In the genomic region with DNA sequence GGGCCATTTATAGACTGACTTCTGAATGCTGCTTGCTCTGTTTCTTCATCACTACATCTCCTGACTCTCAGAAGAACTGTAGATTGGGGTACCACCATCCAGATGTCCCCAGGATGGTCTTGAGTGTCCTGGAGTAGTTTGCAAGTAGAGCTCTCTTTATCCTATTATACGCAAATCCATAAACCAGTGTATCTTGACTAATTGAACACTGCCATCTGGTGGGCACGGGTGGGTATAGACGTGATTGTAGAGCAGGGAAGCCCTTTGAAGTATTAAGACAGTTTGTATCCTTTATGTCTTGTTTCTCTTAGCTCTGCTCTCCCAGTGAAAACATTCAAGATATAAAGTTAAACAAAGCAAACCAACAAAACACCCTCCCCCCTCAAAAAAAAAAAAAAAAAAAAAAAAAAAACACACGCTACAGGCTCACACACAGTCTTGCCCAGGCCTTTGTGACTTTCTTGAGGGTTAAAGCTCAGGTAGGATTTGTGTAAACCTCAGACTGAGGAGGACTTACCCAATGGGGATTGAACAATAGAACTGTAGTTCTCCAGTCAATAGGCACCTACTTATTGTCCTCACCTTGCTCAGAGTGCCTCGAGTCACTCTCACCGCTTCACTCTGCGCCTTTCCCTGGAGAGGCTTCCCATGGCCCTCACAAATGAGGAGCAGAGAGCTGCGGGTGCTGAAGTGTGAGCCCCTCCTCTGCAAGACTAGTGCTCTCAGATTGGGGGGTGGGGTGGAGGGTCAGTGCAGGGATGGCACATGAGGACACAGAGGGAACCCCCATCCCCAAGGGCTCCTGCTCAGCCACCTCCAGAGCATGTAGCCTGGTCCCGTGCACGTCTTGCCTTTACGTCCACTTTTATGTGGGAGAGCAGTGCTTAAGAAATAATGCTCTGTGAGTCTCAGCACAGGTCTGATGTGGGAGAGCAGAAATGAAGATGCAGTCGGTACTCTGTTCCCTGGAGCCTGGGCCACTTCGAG, we compare ENCODE assay signal across 8 mouse cellular contexts. TPM values are rescaled to one million over a fixed set of nuclear protein-coding genes. Genes with fewer than 3 reads are reported as not detected.
DNase-seq lines count a peak whose midpoint lies in the region; ATAC-seq and TF ChIP-seq lines count a peak whose summit lies in the region.

No protein-coding gene starts in this region.

- H3K4me3 ChIP-seq in embryonic facial prominence, embryonic 10.5 days = no peak overlapping the region
- no peak overlapping the region for H3K4me3 ChIP-seq in layer of hippocampus, adult 2 months
- no peak overlapping the region for H3K4me3 ChIP-seq in lung, postnatal 0 days (ENCODE audit: low read depth, low read length)

- peaks cover 34% of the 10 kb centered on the region for H3K4me1 ChIP-seq in embryonic facial prominence, embryonic 10.5 days
- no peaks in the 10 kb centered on the region for H3K4me1 ChIP-seq in lung, postnatal 0 days (ENCODE audit: insufficient read depth, low read depth, low read length)

- peak overlapping the region; percentile 3; the same call in 1 of the 2 replicates for H3K27ac ChIP-seq in embryonic facial prominence, embryonic 10.5 days (replicated peaks)
- no peak overlapping the region for H3K27ac ChIP-seq in layer of hippocampus, adult 2 months
- H3K27ac ChIP-seq in lung, postnatal 0 days (ENCODE audit: low read length) = no peak overlapping the region

- no peak overlapping the region for H3K9ac ChIP-seq in lung, postnatal 0 days (replicated peaks; ENCODE audit: low read depth)

- no peak for ATAC-seq in lung, postnatal 0 days

- WGBS in embryonic facial prominence, embryonic 10.5 days = 68% methylated on average over 13 of the region's 13 CpGs
- WGBS in lung, postnatal 0 days = 63% methylated on average over 13 of the region's 13 CpGs

- DNase-seq in CD8-positive naive resting alpha-beta T cell, adult 2 months (ENCODE audit: low read depth in 2 of 2, low spot score in 2 of 2) = peak; percentile 20 to 50
- DNase-seq in adrenal gland, postnatal 10 days = peak; percentile 84
- DNase-seq in embryonic facial prominence, embryonic 10.5 days (ENCODE audit: low spot score) = peak; percentile 82
- peak; percentile 70 to 87 for DNase-seq in heart, postnatal 10 days
- DNase-seq in layer of hippocampus, adult 2 months (ENCODE audit: low spot score in 2 of 2) = peak; percentile 72 to 82
- DNase-seq in lung, postnatal 0 days (ENCODE audit: low spot score) = peak; percentile 77
- DNase-seq in retina, adult 2 months (ENCODE audit: low read depth, low spot score) = peak; percentile 59
- peak; percentile 73 for DNase-seq in thymus, postnatal 25 days

- peak; percentile 84 for TF ChIP-seq CTCF in layer of hippocampus, adult 2 months (conservative IDR thresholded peaks at IDR 0.05)
- TF ChIP-seq CTCF in lung, postnatal 0 days (IDR thresholded peaks at IDR 0.05) = peak; percentile 85

- H3K4me2 ChIP-seq in lung, postnatal 0 days (replicated peaks; ENCODE audit: low read depth, low read length) = no peak overlapping the region

- no peaks in the 10 kb centered on the region for H3K27me3 ChIP-seq in embryonic facial prominence, embryonic 10.5 days (replicated peaks; ENCODE audit: low read depth, poor library complexity, severe bottlenecking)
- no peaks in the 10 kb centered on the region for H3K27me3 ChIP-seq in lung, postnatal 0 days (replicated peaks; ENCODE audit: insufficient read depth, low read length)

- intact Hi-C loops in heart, postnatal 10 days (cut with DNase I) = loop anchor here (2.0 kb wide), 2 partner anchors 52 to 326 kb away; no protein-coding TSS in a partner anchor

- H3K9me3 ChIP-seq in embryonic facial prominence, embryonic 10.5 days = no peaks in the 10 kb centered on the region
- no peaks in the 10 kb centered on the region for H3K9me3 ChIP-seq in lung, postnatal 0 days (ENCODE audit: low read length)

- TF ChIP-seq EP300 in lung, postnatal 0 days (IDR thresholded peaks at IDR 0.05) = no peak

- no peaks in the 10 kb centered on the region for H3K36me3 ChIP-seq in embryonic facial prominence, embryonic 10.5 days (replicated peaks)
- no peaks in the 10 kb centered on the region for H3K36me3 ChIP-seq in lung, postnatal 0 days (ENCODE audit: insufficient read depth, low read length)

RNA-seq across cellular contexts. Expression of a gene that starts 51.9 kb away (rescaled TPM):
- 1 to 10 TPM; 5.4 to 8.8 TPM for total RNA-seq in adrenal gland, postnatal 10 days (2021)
- polyA plus RNA-seq in embryonic facial prominence, embryonic 10.5 days (2016; fragmentation: Nextera tagmentation; extraction: Ambion mirVana) = 42.3 and 43.1 TPM in 2 replicates
- total RNA-seq in heart, postnatal 10 days (2021) = 10 to 100 TPM in 1 of 2 experiments, 1 to 10 TPM in 1; 8.8 to 10.8 TPM
- total RNA-seq in layer of hippocampus, adult 2 months (2021) = 10 to 100 TPM; 13.1 to 13.9 TPM
- polyA plus RNA-seq in lung, postnatal 0 days (2015; fragmentation: Nextera tagmentation; extraction: Ambion mirVana) = 2.9 and 4.9 TPM in 2 replicates
